Mouse (Mus musculus) liver, adult 2 months (tissue): ENCODE results near the gene Alyref.

ENCODE experiments used
- CTCF ChIP-seq: fragments of 200-500 bp; IDR thresholded peaks from 2 replicates; pipeline ENCODE4 v1.5.1; 2011; ENCODE audit warnings: low read depth, low read length, control low read depth
- POLR2A ChIP-seq: fragments of 200-500 bp; IDR thresholded peaks from 2 replicates; pipeline ENCODE4 v1.6.1; 2011; ENCODE audit warnings: low read length, control low read depth; ENCODE audit not compliant: insufficient read depth; ENCODE audit errors: extremely low read depth

GRCm38 (mm10) chr11:120548214-120548613, 50.0 kb downstream of the Alyref start:
- TF ChIP-seq CTCF (no peak), POLR2A (no peak)
